Mouse (Mus musculus): Measurements from ENCODE around the gene Wdr82. TPM values are rescaled to one million over a fixed set of nuclear protein-coding genes. Genes with fewer than 3 reads are reported as not detected.
A peak's percentile ranks its signal among the peaks of the same experiment; 100 is the strongest.

Gene Wdr82
- polyA plus RNA-seq, 1 experiment from 2014 or later: 40.2 TPM

DNA sequence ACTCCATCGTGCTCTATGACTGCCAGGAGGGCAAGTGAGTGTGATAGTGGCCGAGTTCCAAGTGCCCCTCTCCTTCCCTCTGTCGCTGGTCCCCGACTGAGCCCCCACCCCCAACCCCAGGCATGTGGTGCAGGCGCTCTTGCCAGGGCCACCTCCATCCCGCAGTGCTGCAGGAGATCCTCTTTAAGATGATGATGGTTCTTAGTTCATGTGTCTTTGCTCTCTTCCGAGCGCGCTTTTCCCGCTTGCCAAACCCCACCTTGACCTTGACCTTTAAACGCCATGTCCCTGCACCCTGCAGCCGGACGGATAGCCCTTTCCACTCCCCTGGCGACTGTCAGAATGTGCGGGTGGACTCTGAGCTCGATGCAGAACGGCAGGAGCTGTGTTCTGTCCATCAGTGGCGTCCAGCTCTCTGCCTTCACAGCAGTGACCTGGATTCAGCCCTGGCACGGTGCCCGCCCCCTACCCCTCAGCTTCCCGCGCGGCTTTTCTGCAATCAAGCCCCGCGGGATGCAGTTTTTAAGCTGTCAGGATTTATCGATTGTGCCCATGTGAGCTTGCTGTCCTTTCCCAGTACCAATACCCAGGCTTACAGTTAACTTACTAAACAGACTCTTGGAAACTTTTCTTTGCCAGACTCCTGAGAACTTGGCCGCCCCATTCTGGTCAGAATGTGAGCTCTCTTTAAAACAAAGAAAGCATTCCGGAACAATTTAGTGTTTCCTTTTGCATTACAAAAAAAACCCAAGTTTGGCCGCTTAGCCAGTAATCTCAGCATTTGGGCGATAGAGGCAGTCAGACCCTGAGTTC lies 824 bp downstream of the Wdr82 start:
- Histone ChIP-seq H3K36me3 (replicated peaks; ENCODE audit: control insufficient read depth, insufficient read depth) (peaks cover 6% of the 10 kb centered on the region), H3K4me3 (replicated peaks; ENCODE audit: low read length) (peak overlapping the region; percentile 82), H3K9ac (peak overlapping the region; percentile 92), H3K27ac (peak overlapping the region; percentile 98), H3K27me3 (ENCODE audit: control insufficient read depth, insufficient read depth, low read length) (no peaks in the 10 kb centered on the region), H3K4me2 (replicated peaks) (peak overlapping the region; percentile 95), H3K9me3 (ENCODE audit: control insufficient read depth, low read length) (no peaks in the 10 kb centered on the region), H3K4me1 (replicated peaks; ENCODE audit: control insufficient read depth, insufficient read depth, low read length) (peaks cover 39% of the 10 kb centered on the region)
- ATAC-seq (ENCODE audit: low FRiP score): peak; percentile 71
- DNase-seq (ENCODE audit: low spot score): no peak
- under 1% methylated on average over 30 of the region's 30 CpGs for WGBS

- Histone ChIP-seq H3K36me3 (replicated peaks; ENCODE audit: control insufficient read depth, insufficient read depth) (peaks cover 16% of the 10 kb centered on the region), H3K9ac (peak overlapping the region; percentile 92), H3K4me1 (replicated peaks; ENCODE audit: control insufficient read depth, insufficient read depth, low read length) (peaks cover 39% of the 10 kb centered on the region), H3K9me3 (ENCODE audit: control insufficient read depth, low read length) (no peaks in the 10 kb centered on the region), H3K4me2 (replicated peaks) (peak overlapping the region; percentile 95), H3K27me3 (ENCODE audit: control insufficient read depth, insufficient read depth, low read length) (no peaks in the 10 kb centered on the region), H3K27ac (no peak overlapping the region), H3K4me3 (replicated peaks; ENCODE audit: low read length) (peak overlapping the region; percentile 82)
- ATAC-seq (ENCODE audit: low FRiP score) (no peak), DNase-seq (ENCODE audit: low spot score) (no peak)
- WGBS: 34% methylated on average over 3 of the region's 3 CpGs
Measured at GRCm38 (mm10) chr9:106172527-106172926, 1.8 kb downstream of the Wdr82 start.

DNA sequence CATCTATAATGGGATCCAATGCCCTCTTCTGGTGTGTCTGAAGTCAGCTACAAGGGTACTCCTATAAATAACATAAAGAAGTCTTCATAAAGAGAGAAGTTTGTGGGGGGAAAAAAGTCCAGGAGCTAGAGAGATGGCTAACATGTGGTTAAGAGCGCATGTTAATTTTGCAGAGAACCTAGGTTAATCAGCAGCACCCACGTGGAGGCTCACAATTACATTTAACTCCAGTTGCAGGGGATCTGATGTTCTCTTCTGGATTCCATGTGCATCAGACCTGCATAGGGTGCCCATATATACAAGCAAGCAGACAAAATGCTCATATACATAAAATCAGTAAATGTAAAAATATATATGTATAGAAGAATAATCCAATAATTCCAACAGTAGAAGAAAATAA lies 2.6 kb downstream of the Wdr82 start:
- Histone ChIP-seq H3K4me2 (replicated peaks) (peak overlapping the region; percentile 95), H3K27me3 (ENCODE audit: control insufficient read depth, insufficient read depth, low read length) (no peaks in the 10 kb centered on the region), H3K9ac (peak overlapping the region; percentile 31; the same call in 1 of the 2 replicates), H3K36me3 (replicated peaks; ENCODE audit: control insufficient read depth, insufficient read depth) (peaks cover 24% of the 10 kb centered on the region), H3K4me3 (replicated peaks; ENCODE audit: low read length) (peak overlapping the region; percentile 82), H3K9me3 (ENCODE audit: control insufficient read depth, low read length) (no peaks in the 10 kb centered on the region), H3K4me1 (replicated peaks; ENCODE audit: control insufficient read depth, insufficient read depth, low read length) (peaks cover 39% of the 10 kb centered on the region), H3K27ac (no peak overlapping the region)
- ATAC-seq (ENCODE audit: low FRiP score) (no peak), DNase-seq (ENCODE audit: low spot score) (no peak)
- 64% methylated on average over 2 of the region's 2 CpGs for WGBS

DNA sequence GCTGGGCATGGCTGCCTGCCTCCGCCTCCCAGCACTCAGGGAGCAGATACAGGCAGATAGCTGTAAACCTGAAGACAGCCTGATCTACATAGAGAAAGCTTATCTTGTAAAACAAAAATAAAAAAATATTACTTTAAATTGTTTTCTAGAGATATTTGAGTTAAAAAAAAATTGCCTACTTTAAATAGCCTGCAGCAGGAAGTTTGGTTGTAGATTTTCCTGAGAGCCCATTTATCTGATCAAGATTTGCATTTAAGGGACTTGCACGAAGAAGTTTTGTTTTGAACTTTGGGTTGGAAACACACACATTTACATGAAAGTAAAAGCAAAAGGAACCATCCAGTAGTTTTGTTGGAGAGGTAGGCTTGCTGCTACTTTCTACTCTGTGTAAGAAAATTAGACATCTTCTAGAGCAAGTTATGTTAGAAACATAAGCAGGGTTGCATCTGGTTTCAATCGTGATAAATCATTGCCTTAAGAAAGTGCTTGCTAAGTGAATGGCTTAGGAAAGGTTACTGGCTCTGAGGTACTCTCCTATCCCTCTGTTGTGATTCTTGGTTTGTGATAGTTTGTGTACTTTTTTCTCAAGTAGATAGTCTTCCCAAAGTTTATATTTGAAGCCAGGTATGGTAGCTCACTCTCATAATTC lies 4.9 kb downstream of the Wdr82 start:
- WGBS: 87% methylated on average over 3 of the region's 3 CpGs
- H3K36me3 ChIP-seq (replicated peaks; ENCODE audit: control insufficient read depth, insufficient read depth): peaks cover 47% of the 10 kb centered on the region
- H3K4me3 ChIP-seq (replicated peaks; ENCODE audit: low read length): no peak overlapping the region
- no peaks in the 10 kb centered on the region for H3K9me3 ChIP-seq (ENCODE audit: control insufficient read depth, low read length)
- H3K9ac ChIP-seq: no peak overlapping the region
- DNase-seq (ENCODE audit: low spot score) (no peak), ATAC-seq (ENCODE audit: low FRiP score) (no peak)
- H3K4me2 ChIP-seq (replicated peaks): 0 out of 2 replicates have a peak overlapping the region, but pooled peaks have one; percentile 17
- H3K4me1 ChIP-seq (replicated peaks; ENCODE audit: control insufficient read depth, insufficient read depth, low read length): peaks cover 35% of the 10 kb centered on the region
- no peak overlapping the region for H3K27ac ChIP-seq
- no peaks in the 10 kb centered on the region for H3K27me3 ChIP-seq (ENCODE audit: control insufficient read depth, insufficient read depth, low read length)

DNA sequence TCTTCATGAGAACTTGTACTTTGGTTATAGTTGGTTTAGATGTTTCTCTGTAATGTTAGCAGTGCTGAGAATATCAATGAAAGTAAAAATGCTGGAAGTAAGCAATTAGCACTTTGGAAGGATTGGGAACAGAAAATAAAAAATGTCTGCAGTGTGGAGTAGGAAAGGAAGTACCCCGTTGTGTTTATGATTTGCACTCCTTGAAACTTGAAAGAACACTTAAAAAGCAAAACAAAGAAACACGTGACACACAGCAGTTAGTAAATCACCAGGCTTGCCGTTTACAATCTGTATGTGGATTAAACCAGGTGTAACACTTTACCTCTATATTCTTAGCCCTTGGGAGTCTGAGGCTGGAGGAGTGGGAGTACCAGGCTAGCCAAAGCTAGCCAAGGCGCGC lies 6.0 kb downstream of the Wdr82 start:
- Histone ChIP-seq H3K9me3 (ENCODE audit: control insufficient read depth, low read length) (no peaks in the 10 kb centered on the region), H3K4me1 (replicated peaks; ENCODE audit: control insufficient read depth, insufficient read depth, low read length) (peaks cover 35% of the 10 kb centered on the region), H3K36me3 (replicated peaks; ENCODE audit: control insufficient read depth, insufficient read depth) (peaks cover 58% of the 10 kb centered on the region), H3K9ac (no peak overlapping the region), H3K27me3 (ENCODE audit: control insufficient read depth, insufficient read depth, low read length) (no peaks in the 10 kb centered on the region), H3K4me2 (replicated peaks) (no peak overlapping the region), H3K27ac (no peak overlapping the region), H3K4me3 (replicated peaks; ENCODE audit: low read length) (no peak overlapping the region)
- WGBS: 89% methylated on average over 5 of the region's 5 CpGs
- DNase-seq (ENCODE audit: low spot score): no peak
- ATAC-seq (ENCODE audit: low FRiP score): no peak

GRCm38 (mm10) chr9:106177799-106178198 lies 7.1 kb downstream of the Wdr82 start:
- Histone ChIP-seq H3K9me3 (ENCODE audit: control insufficient read depth, low read length) (no peaks in the 10 kb centered on the region), H3K4me1 (replicated peaks; ENCODE audit: control insufficient read depth, insufficient read depth, low read length) (peaks cover 27% of the 10 kb centered on the region), H3K9ac (no peak overlapping the region), H3K27ac (no peak overlapping the region), H3K4me2 (replicated peaks) (no peak overlapping the region), H3K27me3 (ENCODE audit: control insufficient read depth, insufficient read depth, low read length) (no peaks in the 10 kb centered on the region), H3K4me3 (replicated peaks; ENCODE audit: low read length) (no peak overlapping the region), H3K36me3 (replicated peaks; ENCODE audit: control insufficient read depth, insufficient read depth) (peaks cover 68% of the 10 kb centered on the region)
- no peak for ATAC-seq (ENCODE audit: low FRiP score)
- DNase-seq (ENCODE audit: low spot score): no peak
- 89% methylated on average over 6 of the region's 6 CpGs for WGBS

- ATAC-seq (ENCODE audit: low FRiP score) (no peak), DNase-seq (ENCODE audit: low spot score) (no peak)
- no peak overlapping the region for H3K27ac ChIP-seq
- H3K4me3 ChIP-seq (replicated peaks; ENCODE audit: low read length): no peak overlapping the region
- no peaks in the 10 kb centered on the region for H3K27me3 ChIP-seq (ENCODE audit: control insufficient read depth, insufficient read depth, low read length)
- H3K36me3 ChIP-seq (replicated peaks; ENCODE audit: control insufficient read depth, insufficient read depth): peaks cover 85% of the 10 kb centered on the region
- no peaks in the 10 kb centered on the region for H3K9me3 ChIP-seq (ENCODE audit: control insufficient read depth, low read length)
- WGBS: 94% methylated on average over 2 of the region's 2 CpGs
- peaks cover 11% of the 10 kb centered on the region for H3K4me1 ChIP-seq (replicated peaks; ENCODE audit: control insufficient read depth, insufficient read depth, low read length)
- no peak overlapping the region for H3K9ac ChIP-seq
- H3K4me2 ChIP-seq (replicated peaks): no peak overlapping the region
Measured at GRCm38 (mm10) chr9:106179454-106179853, 8.7 kb downstream of the Wdr82 start.

GRCm38 (mm10) chr9:106179964-106180363 lies 9.2 kb downstream of the Wdr82 start:
- DNase-seq (ENCODE audit: low spot score) (no peak), ATAC-seq (ENCODE audit: low FRiP score) (no peak)
- WGBS: 93% methylated on average over 3 of the region's 3 CpGs
- Histone ChIP-seq H3K27me3 (ENCODE audit: control insufficient read depth, insufficient read depth, low read length) (no peaks in the 10 kb centered on the region), H3K4me1 (replicated peaks; ENCODE audit: control insufficient read depth, insufficient read depth, low read length) (peaks cover 6% of the 10 kb centered on the region; the same call in 1 of the 2 replicates), H3K36me3 (replicated peaks; ENCODE audit: control insufficient read depth, insufficient read depth) (peaks cover 90% of the 10 kb centered on the region), H3K4me3 (replicated peaks; ENCODE audit: low read length) (no peak overlapping the region), H3K4me2 (replicated peaks) (no peak overlapping the region), H3K27ac (no peak overlapping the region), H3K9me3 (ENCODE audit: control insufficient read depth, low read length) (no peaks in the 10 kb centered on the region), H3K9ac (no peak overlapping the region)

DNA sequence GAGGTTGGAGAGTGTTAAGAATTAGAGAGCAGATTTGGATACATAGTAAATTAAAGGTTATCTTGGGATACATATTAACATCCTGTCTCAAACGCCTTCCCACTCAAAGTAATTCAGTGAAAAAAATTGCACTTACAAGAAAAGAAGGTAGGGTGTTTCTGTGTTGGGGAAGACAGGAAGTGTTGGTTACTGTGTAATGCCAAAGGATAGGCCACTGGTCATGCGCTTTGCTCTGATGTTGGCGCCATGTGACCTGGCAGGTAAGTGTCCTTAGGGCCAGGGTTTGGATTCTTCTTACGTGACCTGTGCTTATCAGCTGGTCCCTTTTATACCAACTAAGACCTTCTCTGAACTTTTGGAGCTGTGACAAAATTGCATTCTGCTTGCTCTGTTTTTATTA lies 11.4 kb downstream of the Wdr82 start:
- Histone ChIP-seq H3K36me3 (replicated peaks; ENCODE audit: control insufficient read depth, insufficient read depth) (peaks cover 99% of the 10 kb centered on the region), H3K9ac (no peak overlapping the region), H3K4me1 (replicated peaks; ENCODE audit: control insufficient read depth, insufficient read depth, low read length) (no peaks in the 10 kb centered on the region), H3K27me3 (ENCODE audit: control insufficient read depth, insufficient read depth, low read length) (no peaks in the 10 kb centered on the region), H3K27ac (no peak overlapping the region), H3K9me3 (ENCODE audit: control insufficient read depth, low read length) (no peaks in the 10 kb centered on the region), H3K4me3 (replicated peaks; ENCODE audit: low read length) (no peak overlapping the region), H3K4me2 (replicated peaks) (no peak overlapping the region)
- 96% methylated on average over 4 of the region's 4 CpGs for WGBS
- no peak for DNase-seq (ENCODE audit: low spot score)
- ATAC-seq (ENCODE audit: low FRiP score): no peak
